Mouse (Mus musculus) heart, embryonic 10.5 days (tissue): ENCODE data around the gene Platr17. TPM values are rescaled to one million over a fixed set of nuclear protein-coding genes. Genes with fewer than 3 reads are reported as not detected.
A peak's percentile ranks its signal among the peaks of the same experiment; 100 is the strongest.

Experiments used
- DNase-seq: peaks from one replicate; pipeline ENCODE4 v3.0.0-alpha.2; 2017; ENCODE audit warnings: low spot score
- H3K27ac ChIP-seq: fragments of 300-500 bp; sonication (generic); 2 replicates; pipeline ENCODE4 v1.5.1; 2016; ENCODE audit warnings: mild to moderate bottlenecking
- H3K27me3 ChIP-seq: fragments of 300-500 bp; sonication (generic); 2 replicates; pipeline ENCODE4 v1.6.1; 2016; ENCODE audit warnings: mild to moderate bottlenecking; ENCODE audit not compliant: poor library complexity, insufficient read depth, severe bottlenecking
- H3K36me3 ChIP-seq: fragments of 300-500 bp; sonication (generic); 2 replicates; pipeline ENCODE4 v1.6.1; 2016; ENCODE audit warnings: mild to moderate bottlenecking, moderate library complexity
- H3K4me1 ChIP-seq: fragments of 300-500 bp; sonication (generic); 2 replicates; pipeline ENCODE4 v1.6.1; 2016; ENCODE audit warnings: mild to moderate bottlenecking
- H3K4me3 ChIP-seq: fragments of 300-500 bp; sonication (generic); 2 replicates; pipeline ENCODE4 v1.5.1; 2016; ENCODE audit warnings: mild to moderate bottlenecking, moderate library complexity
- H3K9me3 ChIP-seq: fragments of 300-500 bp; sonication (generic); 2 replicates; pipeline ENCODE4 v1.6.1; 2016; ENCODE audit warnings: mild to moderate bottlenecking, moderate library complexity
- WGBS: fragments of 180-500 bp; shearing (Covaris S2); methylation state at CpG from one replicate; pipeline ENCODE4 v1.1.7; 2016; 5-methylcytosine and 5-hydroxymethylcytosine counted together
- polyA plus RNA-seq: library from polyadenylated mRNA; unstranded; fragments of >200 nt; fragmentation: Nextera tagmentation; extraction: Ambion mirVana; gene quantifications from 2 replicates; pipeline ENCODE4 v1.2.1, GENCODE M21; 2016

Gene Platr17
- polyA plus RNA-seq, 1 experiment from 2014 or later = 0.28 TPM

- H3K27me3 ChIP-seq = no peaks in the 10 kb centered on the region
- DNase-seq = no peak
- peaks cover 47% of the 10 kb centered on the region for H3K4me1 ChIP-seq
- H3K9me3 ChIP-seq = no peaks in the 10 kb centered on the region
- peak overlapping the region; percentile 52 for H3K27ac ChIP-seq
- H3K4me3 ChIP-seq = peak overlapping the region; percentile 81; the same call in 1 of the 2 replicates
- WGBS = 85% methylated on average over 18 of the region's 18 CpGs
- H3K36me3 ChIP-seq = peaks cover 42% of the 10 kb centered on the region
Observed at GRCm38 (mm10) chr17:33917656-33918292, 12.8 kb downstream of the Platr17 start.

- Histone ChIP-seq H3K4me3 (peak overlapping the region; percentile 82), H3K27me3 (no peaks in the 10 kb centered on the region), H3K27ac (peak overlapping the region; percentile 83; the same call in 1 of the 2 replicates), H3K4me1 (peaks cover 47% of the 10 kb centered on the region), H3K36me3 (peaks cover 35% of the 10 kb centered on the region), H3K9me3 (no peaks in the 10 kb centered on the region)
- WGBS = 52% methylated on average over 37 of the region's 37 CpGs
- no peak for DNase-seq
Observed at GRCm38 (mm10) chr17:33918293-33919203, 13.6 kb downstream of the Platr17 start.

GRCm38 (mm10) chr17:33919351-33920281, 14.7 kb downstream of the Platr17 start:
- peak; percentile 92 for DNase-seq
- Histone ChIP-seq H3K36me3 (peaks cover 25% of the 10 kb centered on the region), H3K9me3 (no peaks in the 10 kb centered on the region), H3K27ac (peak overlapping the region; percentile 83), H3K4me1 (peaks cover 47% of the 10 kb centered on the region), H3K27me3 (no peaks in the 10 kb centered on the region), H3K4me3 (peak overlapping the region; percentile 82)
- WGBS = under 1% methylated on average over 52 of the region's 52 CpGs

- under 1% methylated on average over 36 of the region's 36 CpGs for WGBS
- H3K4me1 ChIP-seq = peaks cover 41% of the 10 kb centered on the region
- no peaks in the 10 kb centered on the region for H3K27me3 ChIP-seq
- H3K27ac ChIP-seq = peak overlapping the region; percentile 83
- DNase-seq = peak; percentile 92
- H3K9me3 ChIP-seq = no peaks in the 10 kb centered on the region
- H3K4me3 ChIP-seq = peak overlapping the region; percentile 82
- peaks cover 22% of the 10 kb centered on the region for H3K36me3 ChIP-seq
Observed at GRCm38 (mm10) chr17:33920282-33921097, 15.6 kb downstream of the Platr17 start.

GRCm38 (mm10) chr17:33921361-33921760, 16.4 kb downstream of the Platr17 start:
- WGBS = 87% methylated on average over 7 of the region's 7 CpGs
- H3K4me1 ChIP-seq = peaks cover 41% of the 10 kb centered on the region
- H3K36me3 ChIP-seq = peaks cover 26% of the 10 kb centered on the region
- no peaks in the 10 kb centered on the region for H3K27me3 ChIP-seq
- H3K9me3 ChIP-seq = no peaks in the 10 kb centered on the region
- H3K27ac ChIP-seq = no peak overlapping the region
- DNase-seq = no peak
- 0 out of 2 replicates have a peak overlapping the region, but pooled peaks have one; percentile 82 for H3K4me3 ChIP-seq

DNA sequence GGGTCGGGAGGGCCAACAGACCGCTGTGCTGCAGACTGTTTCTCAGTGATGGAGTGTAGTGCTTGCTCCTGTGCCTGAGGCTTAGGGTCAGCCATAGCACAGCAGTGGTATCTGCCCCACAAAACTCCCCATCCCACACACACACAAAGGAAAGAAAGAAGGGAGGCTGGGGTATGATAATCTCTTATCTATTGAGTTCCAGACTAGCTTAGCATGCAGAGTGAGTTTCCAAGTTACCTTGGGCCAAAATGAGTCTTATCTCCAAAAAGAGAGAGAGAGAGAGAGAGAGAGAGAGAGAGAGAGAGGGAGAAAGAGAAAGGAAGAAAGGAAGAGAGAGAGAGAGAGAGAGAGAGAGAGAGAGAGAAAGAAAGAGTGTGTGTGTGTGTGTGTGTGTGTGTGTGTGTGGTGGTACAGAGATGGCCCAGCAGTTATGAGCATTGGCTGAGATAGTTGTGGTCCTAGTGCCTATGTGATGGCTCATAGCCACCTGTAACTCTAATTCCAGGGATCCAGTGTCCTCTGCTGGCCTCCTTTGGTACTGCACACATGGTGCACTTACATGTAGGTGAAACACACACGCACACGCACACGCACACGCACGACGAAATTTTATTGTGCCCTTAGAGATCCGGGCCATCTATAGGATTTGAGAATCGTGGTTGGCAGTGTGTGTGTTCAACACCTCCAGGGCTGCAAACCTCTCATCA, 19.8 kb downstream of the Platr17 start:
- 78% methylated on average over 10 of the region's 10 CpGs for WGBS
- Histone ChIP-seq H3K4me1 (peaks cover 21% of the 10 kb centered on the region), H3K27ac (no peak overlapping the region), H3K36me3 (peaks cover 11% of the 10 kb centered on the region; the same call in 1 of the 2 replicates), H3K27me3 (no peaks in the 10 kb centered on the region), H3K9me3 (no peaks in the 10 kb centered on the region), H3K4me3 (no peak overlapping the region)
- DNase-seq = no peak

GRCm38 (mm10) chr17:33925406-33926116, 20.6 kb downstream of the Platr17 start:
- Histone ChIP-seq H3K9me3 (no peaks in the 10 kb centered on the region), H3K4me1 (peaks cover 16% of the 10 kb centered on the region), H3K27me3 (no peaks in the 10 kb centered on the region), H3K36me3 (peaks cover 11% of the 10 kb centered on the region; the same call in 1 of the 2 replicates), H3K27ac (no peak overlapping the region), H3K4me3 (no peak overlapping the region)
- WGBS = 79% methylated on average over 21 of the region's 21 CpGs
- DNase-seq = no peak

- Histone ChIP-seq H3K27ac (no peak overlapping the region), H3K4me3 (0 out of 2 replicates have a peak overlapping the region, but pooled peaks have one; percentile 6), H3K27me3 (no peaks in the 10 kb centered on the region), H3K4me1 (peaks cover 24% of the 10 kb centered on the region), H3K36me3 (peaks cover 11% of the 10 kb centered on the region; the same call in 1 of the 2 replicates), H3K9me3 (no peaks in the 10 kb centered on the region)
- 75% methylated on average over 17 of the region's 17 CpGs for WGBS
- no peak for DNase-seq
Observed at GRCm38 (mm10) chr17:33926207-33926932, 21.4 kb downstream of the Platr17 start.

DNA sequence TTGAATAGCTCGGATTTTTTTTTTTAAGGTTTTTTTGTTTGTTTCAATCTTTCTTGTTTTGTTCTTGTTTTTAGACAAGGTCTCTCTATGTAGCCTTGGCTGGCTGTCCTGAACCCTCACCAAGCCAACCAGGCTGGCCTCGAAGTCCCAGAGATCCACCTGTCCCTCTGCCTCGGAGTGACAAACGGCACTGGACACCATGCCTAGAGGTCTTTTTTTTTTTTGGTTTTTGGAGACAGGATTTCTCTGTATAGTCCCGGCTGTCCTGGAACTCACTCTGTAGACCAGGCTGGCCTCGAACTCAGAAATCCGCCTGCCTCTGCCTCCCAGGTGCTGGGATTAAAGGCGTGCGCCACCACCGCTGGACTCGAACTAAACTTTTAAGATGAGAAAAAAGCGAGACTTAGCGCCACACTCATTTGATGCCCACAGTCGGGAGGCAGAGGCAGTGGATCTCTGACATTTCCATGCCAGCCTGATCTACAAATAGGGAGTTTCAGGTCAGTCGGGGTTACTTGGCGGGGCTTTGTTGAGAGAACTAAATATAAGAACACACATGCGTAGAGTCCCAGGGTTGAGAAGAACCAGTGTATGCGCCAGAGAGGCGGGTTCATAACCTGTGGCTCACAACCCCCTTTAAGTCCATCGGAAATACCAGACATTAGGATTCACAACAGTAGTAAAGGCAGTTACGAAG, 23.5 kb downstream of the Platr17 start:
- Histone ChIP-seq H3K27ac (peak overlapping the region; percentile 95; the same call in 1 of the 2 replicates), H3K4me3 (peak overlapping the region; percentile 98), H3K27me3 (no peaks in the 10 kb centered on the region), H3K4me1 (peaks cover 32% of the 10 kb centered on the region), H3K36me3 (peaks cover 27% of the 10 kb centered on the region), H3K9me3 (no peaks in the 10 kb centered on the region)
- 57% methylated on average over 21 of the region's 21 CpGs for WGBS
- DNase-seq = no peak
